Mouse (Mus musculus): Measurements from ENCODE around the gene Camk2b.

DNA sequence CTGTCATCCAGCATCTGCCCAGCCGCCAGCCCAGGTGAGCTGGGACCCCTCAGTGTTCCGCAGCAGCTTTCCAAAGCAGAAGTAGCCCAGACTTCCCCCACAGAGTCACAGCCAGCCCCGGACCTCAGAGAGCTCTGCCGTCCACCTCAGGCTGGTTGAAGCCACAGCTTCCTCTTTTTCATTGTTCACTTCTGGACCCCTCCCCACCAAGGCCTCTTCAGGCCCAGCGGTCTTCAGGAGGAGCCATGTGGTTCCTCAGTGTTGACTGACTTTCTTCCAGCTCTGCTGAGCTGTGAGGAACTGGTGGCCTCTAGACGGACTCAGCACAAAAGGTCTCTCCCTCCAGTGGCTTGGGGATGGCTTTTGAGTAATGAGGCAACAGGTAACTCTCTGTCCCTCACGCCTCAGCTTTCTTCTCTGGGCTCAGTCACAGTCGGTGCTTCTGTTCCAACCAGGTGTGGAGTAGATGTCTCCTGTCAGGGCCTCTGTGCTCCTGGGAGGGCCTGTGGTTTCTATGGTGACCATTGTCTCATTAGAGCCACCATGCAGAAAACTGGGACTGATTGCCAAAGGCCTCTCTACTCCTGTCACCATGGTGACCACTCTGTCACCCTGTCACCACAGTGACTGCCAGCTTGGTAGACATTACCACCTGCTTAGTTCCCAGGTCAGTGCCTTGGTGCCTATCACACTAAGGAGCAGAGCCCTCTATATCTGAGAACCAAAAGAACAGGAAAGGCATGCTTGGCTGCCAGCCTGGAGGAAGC is 116.4 kb downstream of the Camk2b start, which contains the start of gene Gck:
- no peak for TF ChIP-seq POLR2A (IDR thresholded peaks at IDR 0.05; ENCODE audit: low read depth, low read length)
- no peak for TF ChIP-seq CTCF (IDR thresholded peaks at IDR 0.05; ENCODE audit: borderline replicate concordance, insufficient read depth, low read length)

Measured in embryonic fibroblast, embryonic 13.5 days (primary cell).